Mouse (Mus musculus) testis, adult 2 months (tissue): ENCODE results near the gene Dpm3.

Experiments
- CTCF ChIP-seq: fragments of 200-500 bp; IDR thresholded peaks from 2 replicates; pipeline ENCODE4 v1.5.1; 2012; ENCODE audit warnings: low read depth, mild to moderate bottlenecking, inconsistent platforms, low read length, moderate library complexity; ENCODE audit not compliant: control insufficient read depth, insufficient read depth, insufficient replicate concordance
- POLR2A ChIP-seq: fragments of 200-500 bp; IDR thresholded peaks from 2 replicates; pipeline ENCODE4 v1.6.1; 2012; ENCODE audit warnings: low read depth, mild to moderate bottlenecking, inconsistent platforms, low read length, moderate library complexity; ENCODE audit not compliant: control insufficient read depth

GRCm38 (mm10) chr3:89218271-89218670, 40.9 kb upstream of the Dpm3 start:
- TF ChIP-seq CTCF (no peak), POLR2A (no peak)
